Mouse (Mus musculus) myocyte (in vitro differentiated cells): ENCODE measurements at regions not wholly inside any gene's neighbourhood (a gene's known extent, or its start where the extent isn't known, plus 50 kb on each side); places are given as distances from the start of the nearest gene placed in this dataset.
"Not testable (repeated sequence)": the region's sequence is repeated elsewhere in the genome, so short reads cannot be mapped to it uniquely, and the experiment has no call there.

Experiments
- H3K27me3 ChIP-seq: one replicate; pipeline ENCODE4 v1.6.1; 2011; ENCODE audit not compliant: control insufficient read depth, insufficient read depth, insufficient read length
- H3K36me3 ChIP-seq: one replicate; pipeline ENCODE4 v1.6.1; 2011; ENCODE audit not compliant: control insufficient read depth, insufficient read depth
- H3K4me2 ChIP-seq: one replicate; pipeline ENCODE4 v1.6.1; 2011; ENCODE audit warnings: low read depth, control low read depth
- H3K4me3 ChIP-seq: one replicate; pipeline ENCODE4 v1.5.1; 2011; ENCODE audit warnings: mild to moderate bottlenecking, control low read depth, moderate library complexity
- H3K79me2 ChIP-seq: one replicate; pipeline ENCODE4 v1.6.1; 2011; ENCODE audit not compliant: control insufficient read depth, insufficient read depth
- H3ac ChIP-seq: one replicate; pipeline ENCODE4 v1.6.1; 2011; ENCODE audit not compliant: control insufficient read depth, insufficient read length
- E2F4 ChIP-seq: IDR thresholded peaks from one replicate; pipeline ENCODE4 v1.6.1; 2011; ENCODE audit warnings: mild to moderate bottlenecking, control low read depth, moderate library complexity; ENCODE audit not compliant: insufficient read depth
- MAX ChIP-seq: IDR thresholded peaks from one replicate; pipeline ENCODE4 v1.6.1; 2011; ENCODE audit warnings: low read depth, mild to moderate bottlenecking, control low read depth
- MYOD1 ChIP-seq, 3 experiments: IDR thresholded peaks; one replicate each; pipeline ENCODE4 v1.6.1; 2011; ENCODE audit warnings: control low read depth in 2 of 3, low read depth in 2 of 3, mild to moderate bottlenecking in 2 of 3, moderate library complexity in 1 of 3; ENCODE audit not compliant: insufficient read length in 2 of 3, control insufficient read depth in 1 of 3
- MYOG ChIP-seq, 3 experiments: IDR thresholded peaks; one replicate each; pipeline ENCODE4 v1.6.1; 2011; ENCODE audit warnings: control low read depth in 2 of 3, low read depth in 2 of 3, mild to moderate bottlenecking in 2 of 3; ENCODE audit not compliant: insufficient read length in 2 of 3, control insufficient read depth in 1 of 3, insufficient read depth in 1 of 3
- POLR2A ChIP-seq: IDR thresholded peaks from one replicate; pipeline ENCODE4 v1.6.1; 2011; ENCODE audit warnings: low read depth, mild to moderate bottlenecking, control low read depth, moderate library complexity; ENCODE audit not compliant: insufficient read length
- POLR2AphosphoS2 ChIP-seq: IDR thresholded peaks from one replicate; pipeline ENCODE4 v1.6.1; 2011; ENCODE audit warnings: low read depth, control low read depth; ENCODE audit not compliant: insufficient read length
- REST ChIP-seq: IDR thresholded peaks from one replicate; pipeline ENCODE4 v1.6.1; 2011; ENCODE audit warnings: mild to moderate bottlenecking, control low read depth, moderate library complexity; ENCODE audit not compliant: insufficient read depth, insufficient read length
- SRF ChIP-seq: IDR thresholded peaks from one replicate; pipeline ENCODE4 v1.6.1; 2011; ENCODE audit warnings: low read depth; ENCODE audit not compliant: control insufficient read depth, insufficient read length
- TCF12 ChIP-seq: IDR thresholded peaks from one replicate; pipeline ENCODE4 v1.6.1; 2011; ENCODE audit warnings: mild to moderate bottlenecking, control low read depth; ENCODE audit not compliant: poor library complexity, insufficient read depth, severe bottlenecking
- TCF3 ChIP-seq: IDR thresholded peaks from one replicate; pipeline ENCODE4 v1.6.1; 2011; ENCODE audit warnings: low read depth, control low read depth; ENCODE audit not compliant: insufficient read length
- USF1 ChIP-seq: IDR thresholded peaks from one replicate; pipeline ENCODE4 v1.6.1; 2011; ENCODE audit warnings: low read depth, mild to moderate bottlenecking, control low read depth, moderate library complexity

DNA sequence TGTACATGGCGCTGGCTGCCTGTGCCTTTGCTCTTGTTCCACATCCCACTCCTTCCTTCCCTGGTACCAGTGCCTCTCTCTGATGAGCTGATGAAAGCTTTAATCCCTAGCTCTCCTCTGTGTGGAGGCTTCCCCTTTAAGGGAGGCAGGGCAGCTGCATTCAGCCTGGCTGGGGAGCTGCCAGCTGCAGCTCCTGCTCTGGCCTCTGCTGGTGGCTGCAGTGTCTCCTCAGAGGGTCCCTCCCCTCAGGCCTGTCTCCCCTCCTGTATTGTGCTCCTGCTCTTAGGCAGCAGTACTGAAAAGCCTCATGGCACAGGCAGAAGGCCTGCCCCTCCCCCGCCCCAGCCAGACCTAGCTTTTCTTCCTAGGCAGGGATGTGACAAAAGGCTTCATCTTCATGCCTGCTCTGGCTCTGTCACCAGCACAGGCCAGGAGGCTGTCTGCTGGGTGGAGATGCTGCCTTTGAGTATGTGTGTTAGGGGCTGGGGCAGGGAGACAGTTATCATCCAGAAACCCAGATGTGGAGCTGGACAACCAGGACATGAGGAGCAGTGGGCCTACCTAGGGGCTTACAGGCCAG lies 97.7 kb upstream of the Zcchc13 start:
- TF ChIP-seq MYOG (IDR thresholded peaks at IDR 0.05; ENCODE audit: control insufficient read depth in 1 of 3, insufficient read depth in 1 of 3, insufficient read length in 2 of 3, low read depth in 2 of 3): peak in 1 of 3 experiments; percentile 5
- not testable (repeated sequence) for H3K4me3 ChIP-seq, H3K79me2 ChIP-seq, H3ac ChIP-seq, H3K36me3 ChIP-seq, H3K27me3 ChIP-seq
- H3K4me2 ChIP-seq: peak overlapping the region; percentile 18

- H3K4me3 ChIP-seq: no peak overlapping the region
- no peaks in the 10 kb centered on the region for H3K36me3 ChIP-seq
- H3ac ChIP-seq: no peak overlapping the region
- H3K79me2 ChIP-seq: no peaks in the 10 kb centered on the region
- TF ChIP-seq TCF3 (peak; percentile 44), MYOG (IDR thresholded peaks at IDR 0.05; ENCODE audit: control insufficient read depth in 1 of 3, insufficient read depth in 1 of 3, insufficient read length in 2 of 3, low read depth in 2 of 3) (peak in 2 of 3 experiments; percentile 77 to 82), MYOD1 (IDR thresholded peaks at IDR 0.05; ENCODE audit: control insufficient read depth in 1 of 3, insufficient read length in 2 of 3, low read depth in 2 of 3) (peak in 2 of 3 experiments; percentile 69 to 74), E2F4 (no peak), TCF12 (peak; percentile 8)
- H3K4me2 ChIP-seq: peak overlapping the region; percentile 18
- H3K27me3 ChIP-seq: no peaks in the 10 kb centered on the region
Observed at GRCm38 (mm10) chrX:103533306-103533705, 97.1 kb upstream of the Zcchc13 start.

GRCm38 (mm10) chrX:103533831-103534230 lies 96.6 kb upstream of the Zcchc13 start:
- Histone ChIP-seq H3K4me2 (peak overlapping the region; percentile 18), H3K27me3 (no peaks in the 10 kb centered on the region), H3K79me2 (no peaks in the 10 kb centered on the region), H3K36me3 (no peaks in the 10 kb centered on the region), H3ac (no peak overlapping the region), H3K4me3 (no peak overlapping the region)
- no peak for TF ChIP-seq MYOD1 (IDR thresholded peaks at IDR 0.05; ENCODE audit: control insufficient read depth in 1 of 3, insufficient read length in 2 of 3, low read depth in 2 of 3)
- TF ChIP-seq REST: no peak
- no peak for TF ChIP-seq SRF
- TF ChIP-seq TCF3: no peak
- TF ChIP-seq POLR2AphosphoS2: no peak

- TF ChIP-seq SRF (no peak), MYOG (IDR thresholded peaks at IDR 0.05; ENCODE audit: control insufficient read depth in 1 of 3, insufficient read depth in 1 of 3, insufficient read length in 2 of 3, low read depth in 2 of 3) (no peak), MYOD1 (IDR thresholded peaks at IDR 0.05; ENCODE audit: control insufficient read depth in 1 of 3, insufficient read length in 2 of 3, low read depth in 2 of 3) (no peak), POLR2AphosphoS2 (no peak), REST (no peak), TCF3 (no peak), USF1 (no peak)
- H3K4me3 ChIP-seq: no peak overlapping the region
- no peaks in the 10 kb centered on the region for H3K36me3 ChIP-seq
- no peaks in the 10 kb centered on the region for H3K27me3 ChIP-seq
- H3K4me2 ChIP-seq: no peak overlapping the region
- no peak overlapping the region for H3ac ChIP-seq
- H3K79me2 ChIP-seq: no peaks in the 10 kb centered on the region
Observed at GRCm38 (mm10) chrX:103546490-103547202, 83.7 kb upstream of the Zcchc13 start.

DNA sequence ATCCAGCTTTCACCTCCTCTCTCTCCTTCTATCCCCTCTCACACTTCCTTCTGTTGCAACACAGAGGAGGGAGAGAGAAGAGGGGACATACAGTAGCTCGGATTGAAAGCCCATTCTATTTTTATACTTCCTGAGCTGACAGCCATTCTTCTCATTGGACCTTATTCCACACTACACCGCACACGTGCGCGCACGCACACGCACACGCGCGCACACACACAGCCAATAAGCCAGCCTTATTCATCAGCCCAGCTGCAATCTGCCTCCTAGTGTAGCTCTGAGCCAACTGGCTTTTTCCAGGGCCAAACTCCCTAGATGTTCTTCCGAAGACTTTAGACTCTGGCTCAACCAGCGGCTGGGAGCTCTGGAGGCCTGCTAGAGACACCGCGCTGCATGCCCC lies 79.1 kb upstream of the Zcchc13 start:
- TF ChIP-seq REST: no peak
- no peak for TF ChIP-seq E2F4
- no peak for TF ChIP-seq MYOG (IDR thresholded peaks at IDR 0.05; ENCODE audit: control insufficient read depth in 1 of 3, insufficient read depth in 1 of 3, insufficient read length in 2 of 3, low read depth in 2 of 3)
- no peak for TF ChIP-seq TCF3
- TF ChIP-seq MAX: no peak
- no peak for TF ChIP-seq POLR2A
- TF ChIP-seq USF1: no peak
- no peaks in the 10 kb centered on the region for H3K79me2 ChIP-seq
- H3K36me3 ChIP-seq: no peaks in the 10 kb centered on the region
- H3K27me3 ChIP-seq: no peaks in the 10 kb centered on the region
- no peak overlapping the region for H3K4me3 ChIP-seq
- no peak overlapping the region for H3K4me2 ChIP-seq
- no peak overlapping the region for H3ac ChIP-seq

DNA sequence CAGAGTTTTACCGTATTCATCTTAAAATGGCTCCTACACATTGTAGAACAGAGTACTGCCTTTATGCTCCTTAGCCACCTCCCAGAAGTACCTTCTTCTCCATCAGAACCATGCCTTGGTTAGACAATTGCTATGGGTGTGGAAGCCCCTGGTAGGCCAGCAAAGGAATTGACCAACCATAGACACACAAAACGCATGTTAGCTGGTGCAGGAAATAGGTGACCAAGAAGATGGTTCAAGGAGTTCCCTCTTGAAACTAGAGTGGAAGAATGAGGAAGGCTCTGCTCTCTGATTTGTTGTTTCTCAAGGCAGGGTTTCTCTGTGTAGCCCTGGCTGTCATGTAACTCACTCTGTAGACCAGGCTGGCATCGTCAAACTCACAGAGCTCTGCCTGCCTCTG lies 77.2 kb upstream of the Zcchc13 start:
- no peaks in the 10 kb centered on the region for H3K36me3 ChIP-seq
- no peak overlapping the region for H3ac ChIP-seq
- TF ChIP-seq MAX (no peak), POLR2AphosphoS2 (no peak), REST (no peak), TCF3 (no peak), E2F4 (no peak), SRF (no peak), USF1 (no peak)
- H3K4me2 ChIP-seq: no peak overlapping the region
- no peaks in the 10 kb centered on the region for H3K79me2 ChIP-seq
- H3K27me3 ChIP-seq: no peaks in the 10 kb centered on the region
- H3K4me3 ChIP-seq: no peak overlapping the region
